Mouse (Mus musculus) embryonic facial prominence, embryonic 12.5 days (tissue): ENCODE results near the gene Atrnl1. TPM values are rescaled to one million over a fixed set of nuclear protein-coding genes. Genes with fewer than 3 reads are reported as not detected.

Experiments
- ATAC-seq: fragments of 200-750 bp; cut with Nextera tagmentation; 2 replicates; pipeline ENCODE4 v1.8.0; 2017; ENCODE audit not compliant: insufficient number of reproducible peaks, insufficient read depth, low FRiP score, low TSS enrichment
- H3K27ac ChIP-seq: fragments of 300-500 bp; sonication (generic); 2 replicates; pipeline ENCODE4 v1.5.1; 2016; ENCODE audit warnings: mild to moderate bottlenecking
- H3K27me3 ChIP-seq: fragments of 300-500 bp; sonication (generic); 2 replicates; pipeline ENCODE4 v1.6.1; 2016; ENCODE audit warnings: mild to moderate bottlenecking, moderate library complexity
- H3K36me3 ChIP-seq: fragments of 300-500 bp; sonication (generic); 2 replicates; pipeline ENCODE4 v1.6.1; 2016; ENCODE audit warnings: mild to moderate bottlenecking
- H3K4me1 ChIP-seq: fragments of 300-500 bp; sonication (generic); 2 replicates; pipeline ENCODE4 v1.6.1; 2016
- H3K4me2 ChIP-seq: fragments of 300-500 bp; sonication (generic); replicated peaks from 2 replicates; pipeline ENCODE4 v1.6.1; 2016; ENCODE audit warnings: mild to moderate bottlenecking, moderate library complexity
- H3K4me3 ChIP-seq: fragments of 300-500 bp; sonication (generic); 2 replicates; pipeline ENCODE4 v1.5.1; 2016; ENCODE audit warnings: mild to moderate bottlenecking
- H3K9ac ChIP-seq: fragments of 300-500 bp; sonication (generic); 2 replicates; pipeline ENCODE4 v1.6.1; 2016; ENCODE audit warnings: mild to moderate bottlenecking, moderate library complexity
- H3K9me3 ChIP-seq: fragments of 300-500 bp; sonication (generic); 2 replicates; pipeline ENCODE4 v1.6.1; 2016; ENCODE audit warnings: mild to moderate bottlenecking, moderate library complexity
- WGBS: fragments of 180-500 bp; shearing (Covaris S2); methylation state at CpG from one replicate; pipeline ENCODE4 v1.1.7; 2016; 5-methylcytosine and 5-hydroxymethylcytosine counted together
- polyA plus RNA-seq: library from polyadenylated mRNA; unstranded; fragments of >200 nt; fragmentation: Nextera tagmentation; extraction: Ambion mirVana; gene quantifications from 2 replicates; pipeline ENCODE4 v1.2.1, GENCODE M21; 2016

Atrnl1 gene
- polyA plus RNA-seq, 1 experiment from 2014 or later = 12.8 TPM

- Histone ChIP-seq H3K4me1 (peaks cover 30% of the 10 kb centered on the region), H3K36me3 (no peaks in the 10 kb centered on the region), H3K9me3 (no peaks in the 10 kb centered on the region), H3K4me3 (no peak overlapping the region), H3K27me3 (no peaks in the 10 kb centered on the region), H3K9ac (no peak overlapping the region), H3K27ac (peak overlapping the region; percentile 76), H3K4me2 (peak overlapping the region; percentile 26)
- peak; percentile 71; the same call in 1 of the 2 replicates for ATAC-seq
- WGBS = 17% methylated on average over 13 of the region's 13 CpGs
These were observed 508.9 kb downstream of the Atrnl1 start for GRCm38 (mm10) chr19:58119681-58120173.

DNA sequence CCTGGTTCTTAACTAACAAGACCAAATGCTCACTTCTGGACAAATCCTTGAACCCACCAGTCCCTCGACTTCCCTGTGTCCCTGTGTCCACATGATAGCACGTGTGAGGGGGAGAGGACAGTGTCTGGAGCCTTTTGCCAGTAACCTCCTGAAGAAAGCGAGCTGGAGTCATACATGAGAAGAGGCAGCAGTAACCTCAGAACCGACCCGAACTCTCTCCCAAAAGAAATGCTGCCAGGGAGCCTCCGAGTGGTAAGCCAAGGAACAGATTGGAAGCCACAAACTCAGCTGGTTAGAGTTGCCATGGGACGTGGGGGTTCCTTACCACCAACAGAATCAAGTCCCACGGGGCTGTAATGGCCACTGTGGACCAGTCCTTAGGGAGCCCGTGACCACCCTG lies 509.8 kb downstream of the Atrnl1 start:
- Histone ChIP-seq H3K27me3 (no peaks in the 10 kb centered on the region), H3K4me2 (no peak overlapping the region), H3K4me3 (no peak overlapping the region), H3K36me3 (no peaks in the 10 kb centered on the region), H3K9ac (no peak overlapping the region), H3K4me1 (peaks cover 32% of the 10 kb centered on the region), H3K9me3 (no peaks in the 10 kb centered on the region), H3K27ac (no peak overlapping the region)
- 79% methylated on average over 9 of the region's 9 CpGs for WGBS
- no peak for ATAC-seq

DNA sequence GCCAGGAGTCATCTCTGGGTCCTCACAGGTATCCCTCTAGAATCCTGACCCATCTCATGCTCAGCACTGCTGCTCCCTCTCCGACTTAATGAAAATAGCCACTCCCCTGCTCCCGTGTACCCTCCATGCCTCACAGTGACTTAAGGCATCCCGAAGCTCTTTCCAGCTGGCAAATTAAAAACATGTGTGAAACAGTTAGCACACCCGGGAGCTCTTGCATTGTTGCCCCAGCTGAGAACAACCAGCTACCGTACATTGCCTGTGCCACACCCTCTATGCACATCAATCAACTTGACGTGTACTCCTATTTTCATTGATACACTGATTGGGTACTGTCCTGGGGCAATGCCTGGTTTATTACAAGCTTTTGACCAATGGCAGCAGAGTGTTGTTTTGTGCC lies 510.8 kb downstream of the Atrnl1 start:
- Histone ChIP-seq H3K27ac (no peak overlapping the region), H3K9me3 (no peaks in the 10 kb centered on the region), H3K9ac (no peak overlapping the region), H3K4me1 (peaks cover 42% of the 10 kb centered on the region), H3K4me3 (no peak overlapping the region), H3K36me3 (no peaks in the 10 kb centered on the region), H3K4me2 (no peak overlapping the region), H3K27me3 (no peaks in the 10 kb centered on the region)
- no peak for ATAC-seq
- WGBS = 20% methylated on average over 6 of the region's 6 CpGs

GRCm38 (mm10) chr19:58123620-58124019 lies 512.8 kb downstream of the Atrnl1 start:
- peaks cover 45% of the 10 kb centered on the region for H3K4me1 ChIP-seq
- 91% methylated on average over 3 of the region's 3 CpGs for WGBS
- H3K27ac ChIP-seq = no peak overlapping the region
- ATAC-seq = no peak
- H3K9me3 ChIP-seq = no peaks in the 10 kb centered on the region
- no peaks in the 10 kb centered on the region for H3K36me3 ChIP-seq
- no peaks in the 10 kb centered on the region for H3K27me3 ChIP-seq
- H3K9ac ChIP-seq = no peak overlapping the region
- no peak overlapping the region for H3K4me2 ChIP-seq
- H3K4me3 ChIP-seq = no peak overlapping the region

GRCm38 (mm10) chr19:58124566-58124965 lies 513.7 kb downstream of the Atrnl1 start:
- Histone ChIP-seq H3K4me3 (no peak overlapping the region), H3K4me1 (peaks cover 37% of the 10 kb centered on the region), H3K9me3 (no peaks in the 10 kb centered on the region), H3K9ac (no peak overlapping the region), H3K27me3 (no peaks in the 10 kb centered on the region), H3K4me2 (no peak overlapping the region), H3K36me3 (no peaks in the 10 kb centered on the region), H3K27ac (no peak overlapping the region)
- no peak for ATAC-seq
- 87% methylated on average over 5 of the region's 5 CpGs for WGBS

GRCm38 (mm10) chr19:58125010-58125409 lies 514.2 kb downstream of the Atrnl1 start:
- Histone ChIP-seq H3K36me3 (no peaks in the 10 kb centered on the region), H3K9ac (no peak overlapping the region), H3K27ac (no peak overlapping the region), H3K4me1 (peaks cover 32% of the 10 kb centered on the region), H3K27me3 (no peaks in the 10 kb centered on the region), H3K4me3 (no peak overlapping the region), H3K9me3 (no peaks in the 10 kb centered on the region; the same call in 1 of the 2 replicates), H3K4me2 (no peak overlapping the region)
- ATAC-seq = no peak
- WGBS = 82% methylated on average over 14 of the region's 14 CpGs

DNA sequence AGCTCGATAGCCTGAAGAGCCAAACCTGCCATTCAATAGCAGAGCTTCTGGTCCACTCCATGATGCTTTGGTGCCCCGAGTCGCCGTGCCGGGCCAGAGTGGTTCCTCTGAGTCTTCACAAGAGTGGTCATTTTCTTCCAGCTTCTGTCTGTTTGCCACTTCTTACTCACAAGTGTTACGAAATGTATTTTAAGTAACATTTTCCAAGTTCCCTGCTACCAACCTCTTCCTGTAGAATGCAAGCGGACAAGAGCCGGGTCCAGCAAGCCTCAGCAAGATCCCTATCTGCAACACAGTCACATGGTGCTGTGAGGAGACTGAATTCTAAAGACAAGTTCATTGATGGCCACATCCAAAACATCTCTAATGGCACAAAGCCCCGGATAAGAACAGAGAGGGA lies 521.1 kb downstream of the Atrnl1 start:
- H3K27me3 ChIP-seq = no peaks in the 10 kb centered on the region
- WGBS = 92% methylated on average over 9 of the region's 9 CpGs
- peaks cover under 1% of the 10 kb centered on the region; the same call in 1 of the 2 replicates for H3K4me1 ChIP-seq
- H3K36me3 ChIP-seq = peaks cover 16% of the 10 kb centered on the region
- H3K9ac ChIP-seq = no peak overlapping the region
- no peak for ATAC-seq
- H3K4me3 ChIP-seq = no peak overlapping the region
- H3K27ac ChIP-seq = no peak overlapping the region
- no peaks in the 10 kb centered on the region; the same call in 1 of the 2 replicates for H3K9me3 ChIP-seq
- H3K4me2 ChIP-seq = no peak overlapping the region

- H3K27ac ChIP-seq = no peak overlapping the region
- no peak overlapping the region for H3K9ac ChIP-seq
- H3K4me2 ChIP-seq = no peak overlapping the region
- no peaks in the 10 kb centered on the region for H3K27me3 ChIP-seq
- H3K4me3 ChIP-seq = no peak overlapping the region
- no peaks in the 10 kb centered on the region for H3K36me3 ChIP-seq
- no peak for ATAC-seq
- WGBS = 58% methylated on average over 13 of the region's 13 CpGs
- H3K4me1 ChIP-seq = no peaks in the 10 kb centered on the region
- H3K9me3 ChIP-seq = no peaks in the 10 kb centered on the region
These were observed 529.5 kb downstream of the Atrnl1 start for GRCm38 (mm10) chr19:58140191-58140784.

GRCm38 (mm10) chr19:58143853-58144454 lies 533.1 kb downstream of the Atrnl1 start:
- no peak for ATAC-seq
- 90% methylated on average over 7 of the region's 7 CpGs for WGBS
- H3K9ac ChIP-seq = no peak overlapping the region
- H3K27ac ChIP-seq = no peak overlapping the region
- H3K9me3 ChIP-seq = no peaks in the 10 kb centered on the region
- H3K4me2 ChIP-seq = no peak overlapping the region
- 0 out of 2 replicates have a peak, but pooled peaks cover under 1% of the 10 kb centered on the region for H3K4me1 ChIP-seq
- H3K4me3 ChIP-seq = no peak overlapping the region
- H3K27me3 ChIP-seq = no peaks in the 10 kb centered on the region
- no peaks in the 10 kb centered on the region for H3K36me3 ChIP-seq

- H3K4me2 ChIP-seq = no peak overlapping the region
- no peaks in the 10 kb centered on the region for H3K9me3 ChIP-seq
- H3K27me3 ChIP-seq = no peaks in the 10 kb centered on the region
- H3K36me3 ChIP-seq = no peaks in the 10 kb centered on the region
- 0 out of 2 replicates have a peak, but pooled peaks cover 3% of the 10 kb centered on the region for H3K4me1 ChIP-seq
- H3K4me3 ChIP-seq = no peak overlapping the region
- no peak overlapping the region for H3K9ac ChIP-seq
- no peak for ATAC-seq
- no peak overlapping the region for H3K27ac ChIP-seq
- 68% methylated on average over 9 of the region's 9 CpGs for WGBS
These were observed 534.7 kb downstream of the Atrnl1 start for GRCm38 (mm10) chr19:58145521-58145920.

DNA sequence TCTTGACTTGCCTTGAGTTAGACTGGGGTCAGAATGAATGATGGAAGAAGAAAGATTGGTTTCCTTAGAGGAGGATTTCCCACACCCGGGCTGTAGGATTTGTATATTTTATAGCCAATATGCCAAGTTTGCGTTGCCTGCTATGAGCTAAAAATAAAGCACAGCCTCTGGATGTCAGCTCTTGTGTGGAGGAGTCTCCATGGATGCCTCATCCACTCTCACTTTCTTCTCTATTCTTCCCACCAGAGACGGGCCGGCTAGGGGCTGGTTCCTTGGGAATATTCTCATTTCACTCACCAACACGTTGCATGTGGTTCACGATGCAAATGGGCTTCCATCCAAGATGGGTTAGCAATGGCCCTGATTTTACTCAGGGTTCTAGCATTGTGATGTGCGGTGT lies 540.4 kb downstream of the Atrnl1 start:
- WGBS = 93% methylated on average over 7 of the region's 7 CpGs
- ATAC-seq = no peak
- no peaks in the 10 kb centered on the region for H3K27me3 ChIP-seq
- no peaks in the 10 kb centered on the region for H3K9me3 ChIP-seq
- H3K36me3 ChIP-seq = no peaks in the 10 kb centered on the region
- H3K27ac ChIP-seq = no peak overlapping the region
- no peak overlapping the region for H3K9ac ChIP-seq
- H3K4me1 ChIP-seq = 0 out of 2 replicates have a peak, but pooled peaks cover 3% of the 10 kb centered on the region
- H3K4me2 ChIP-seq = no peak overlapping the region
- H3K4me3 ChIP-seq = no peak overlapping the region

- Histone ChIP-seq H3K4me1 (peaks cover 15% of the 10 kb centered on the region; the same call in 1 of the 2 replicates), H3K4me2 (no peak overlapping the region), H3K27me3 (no peaks in the 10 kb centered on the region), H3K9ac (no peak overlapping the region), H3K36me3 (no peaks in the 10 kb centered on the region), H3K9me3 (no peaks in the 10 kb centered on the region), H3K27ac (no peak overlapping the region), H3K4me3 (no peak overlapping the region)
- WGBS = 77% methylated on average over 9 of the region's 9 CpGs
- ATAC-seq = no peak
These were observed 550.7 kb downstream of the Atrnl1 start for GRCm38 (mm10) chr19:58161569-58161968.
